Mouse (Mus musculus) cortical plate, adult 2 months (tissue): Measurements from ENCODE around the gene Gm10337. TPM values are rescaled to one million over a fixed set of nuclear protein-coding genes. Genes with fewer than 3 reads are reported as not detected.

ENCODE experiments used
- H3K27ac ChIP-seq: fragments of 200-500 bp; 2 replicates; pipeline ENCODE4 v1.5.1; 2012; ENCODE audit warnings: low read length, control low read depth, inconsistent platforms; ENCODE audit not compliant: insufficient read depth
- H3K4me1 ChIP-seq: fragments of 200-500 bp; 2 replicates; pipeline ENCODE4 v1.6.1; 2011; ENCODE audit warnings: low read length; ENCODE audit not compliant: control insufficient read depth, insufficient read depth
- H3K4me3 ChIP-seq: fragments of 200-500 bp; 2 replicates; pipeline ENCODE4 v1.5.1; 2011; ENCODE audit warnings: mild to moderate bottlenecking, low read length, control low read depth; ENCODE audit not compliant: insufficient read depth
- CTCF ChIP-seq: fragments of 200-500 bp; IDR thresholded peaks from 2 replicates; pipeline ENCODE4 v1.5.1; 2011; ENCODE audit warnings: mild to moderate bottlenecking, control low read depth, low read length; ENCODE audit not compliant: insufficient read depth; ENCODE audit errors: extremely low read depth
- POLR2A ChIP-seq: fragments of 200-500 bp; IDR thresholded peaks from 2 replicates; pipeline ENCODE4 v1.6.1; 2011; ENCODE audit warnings: mild to moderate bottlenecking, low read length, control low read depth; ENCODE audit not compliant: insufficient read depth; ENCODE audit errors: extremely low read depth
- polyA plus RNA-seq: library from polyadenylated mRNA; depleted of rRNA; stranded (reverse); fragments of >200 nt; gene quantifications from 2 replicates; pipeline ENCODE4 v1.2.3, GENCODE M21; 2012; rRNA removed

Gene Gm10337
- not detected in 2 replicates for polyA plus RNA-seq

- Histone ChIP-seq H3K27ac (no peak within 1 kb of the TSS), H3K4me1 (peaks cover 2% of the 10 kb centered on the region; the same call in 1 of the 2 replicates), H3K4me3 (no peak within 1 kb of the TSS)
- TF ChIP-seq POLR2A (no peak), CTCF (no peak)
Observed at GRCm38 (mm10) chr15:102503447-102503846, at the start of gene Gm10337. Gm10337 (plus strand) TSS chr15:102503722.

GRCm38 (mm10) chr15:102455993-102456392 is 47.5 kb upstream of the Gm10337 start:
- no peak overlapping the region for H3K27ac ChIP-seq
- no peaks in the 10 kb centered on the region for H3K4me1 ChIP-seq
- H3K4me3 ChIP-seq: no peak overlapping the region
- no peak for TF ChIP-seq POLR2A
- TF ChIP-seq CTCF: peak; percentile 29

- TF ChIP-seq POLR2A (no peak), CTCF (no peak)
- no peak overlapping the region for H3K27ac ChIP-seq
Observed at GRCm38 (mm10) chr15:102458050-102458736, 45.3 kb upstream of the Gm10337 start.

GRCm38 (mm10) chr15:102458904-102459317 is 44.6 kb upstream of the Gm10337 start, which contains the start of gene Prr13:
Prr13 (plus strand) TSS chr15:102459028.
- Histone ChIP-seq H3K4me1 (no peaks in the 10 kb centered on the region), H3K4me3 (peak within 1 kb of the TSS; percentile 54), H3K27ac (no peak within 1 kb of the TSS)
- TF ChIP-seq CTCF: peak; percentile 52
- TF ChIP-seq POLR2A: peak; percentile 63; the same call in 1 of the 2 replicates

More at GRCm38 (mm10) chr15:102458050-102458736, 45.3 kb upstream of the Gm10337 start:
- Histone ChIP-seq H3K4me1 (no peaks in the 10 kb centered on the region), H3K4me3 (peak overlapping the region; percentile 54; the same call in 1 of the 2 replicates)

GRCm38 (mm10) chr15:102459381-102459780 is 44.1 kb upstream of the Gm10337 start:
- H3K4me3 ChIP-seq: peak overlapping the region; percentile 54
- H3K4me1 ChIP-seq: no peaks in the 10 kb centered on the region
- TF ChIP-seq CTCF: no peak
- TF ChIP-seq POLR2A: no peak
- H3K27ac ChIP-seq: no peak overlapping the region

DNA sequence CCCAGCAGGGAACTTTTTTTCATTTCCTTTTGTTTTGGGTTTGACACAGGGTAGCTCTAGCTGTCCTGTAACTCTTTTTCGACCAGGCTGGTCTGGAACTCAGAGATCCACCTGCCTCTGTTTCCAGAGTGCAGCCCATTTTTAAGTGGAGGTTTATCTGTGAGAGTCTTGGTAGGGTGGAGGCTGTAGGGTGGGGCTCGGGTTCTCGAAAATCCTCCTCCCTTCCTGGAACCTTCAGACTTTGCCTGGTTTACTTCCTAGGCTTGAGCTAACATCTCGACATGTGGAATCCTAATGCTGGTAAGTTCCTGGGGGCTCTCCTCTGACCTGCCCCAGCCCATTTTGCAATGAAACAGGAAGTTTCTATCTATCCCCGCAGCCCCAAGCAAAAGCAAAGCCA is 43.7 kb upstream of the Gm10337 start:
- no peak for TF ChIP-seq POLR2A
- Histone ChIP-seq H3K27ac (no peak overlapping the region), H3K4me3 (no peak overlapping the region; the same call in 1 of the 2 replicates), H3K4me1 (no peaks in the 10 kb centered on the region)

DNA sequence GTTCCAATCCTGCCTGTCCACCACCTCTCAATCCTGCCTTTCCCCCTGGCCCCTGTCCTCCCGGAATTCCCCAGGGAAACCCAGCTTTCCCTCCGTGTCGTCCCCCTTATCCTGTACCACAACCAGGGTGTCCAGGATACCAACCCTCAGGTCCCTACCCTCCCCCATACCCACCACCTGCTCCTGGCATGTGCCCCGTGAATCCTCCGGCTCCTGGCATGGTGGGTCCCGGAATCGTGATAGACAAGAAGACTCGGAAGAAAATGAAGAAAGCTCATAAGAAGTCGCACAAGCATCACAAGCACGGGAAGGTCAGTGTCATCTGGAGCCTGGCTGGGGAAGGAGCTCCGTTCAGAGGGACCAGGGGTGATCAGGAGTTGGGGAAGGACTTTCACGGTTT is 43.1 kb upstream of the Gm10337 start:
- H3K4me3 ChIP-seq: no peak overlapping the region
- H3K27ac ChIP-seq: no peak overlapping the region
- TF ChIP-seq CTCF (no peak), POLR2A (no peak)

DNA sequence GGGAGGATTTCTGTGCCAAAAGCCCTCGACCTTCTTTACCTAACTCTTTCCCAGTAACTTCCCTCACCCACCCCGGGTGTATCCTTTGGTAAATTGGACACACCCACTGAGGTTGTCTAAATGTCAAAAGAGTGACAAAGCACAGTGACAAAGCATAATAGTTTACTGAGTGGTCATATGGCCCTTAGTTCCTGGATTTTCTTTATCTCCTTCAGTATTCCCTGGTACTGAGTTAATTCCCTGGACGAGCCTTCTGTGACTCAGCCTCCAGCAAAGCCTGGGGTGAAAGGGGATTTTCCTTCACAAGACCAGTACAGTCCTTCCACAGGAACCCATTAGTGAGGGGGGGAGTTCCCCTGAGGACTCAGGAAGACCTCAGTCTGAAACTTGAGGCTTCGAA is 42.6 kb upstream of the Gm10337 start:
- Histone ChIP-seq H3K27ac (no peak overlapping the region), H3K4me1 (no peaks in the 10 kb centered on the region), H3K4me3 (no peak overlapping the region)
- no peak for TF ChIP-seq POLR2A
- TF ChIP-seq CTCF: no peak

More for the DNA sequence above, 43.1 kb upstream of the Gm10337 start:
- no peaks in the 10 kb centered on the region for H3K4me1 ChIP-seq

GRCm38 (mm10) chr15:102461430-102462075 is 42.0 kb upstream of the Gm10337 start:
- TF ChIP-seq CTCF: no peak
- Histone ChIP-seq H3K27ac (no peak overlapping the region), H3K4me1 (no peaks in the 10 kb centered on the region), H3K4me3 (no peak overlapping the region)

DNA sequence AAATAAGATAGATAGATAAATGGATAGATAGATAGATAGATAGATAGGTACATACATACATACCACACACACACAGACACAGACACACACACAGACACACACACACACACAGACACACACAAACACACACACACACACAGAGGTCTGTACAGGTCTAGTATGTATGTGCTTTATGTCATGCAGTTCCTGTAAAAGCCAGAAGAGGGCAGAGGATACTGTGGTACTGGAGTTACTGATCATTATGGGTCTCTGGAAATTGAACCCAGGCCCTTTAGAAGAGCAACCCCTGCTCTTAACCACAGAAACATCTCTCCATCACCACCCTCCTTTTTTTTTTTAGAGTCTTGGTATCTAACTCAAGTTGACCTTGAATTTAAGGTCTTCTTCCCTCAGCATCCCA is 39.9 kb upstream of the Gm10337 start:
- H3K27ac ChIP-seq: no peak overlapping the region
- H3K4me1 ChIP-seq: no peaks in the 10 kb centered on the region
- TF ChIP-seq CTCF: no peak
- no peak for TF ChIP-seq POLR2A
- no peak overlapping the region for H3K4me3 ChIP-seq

DNA sequence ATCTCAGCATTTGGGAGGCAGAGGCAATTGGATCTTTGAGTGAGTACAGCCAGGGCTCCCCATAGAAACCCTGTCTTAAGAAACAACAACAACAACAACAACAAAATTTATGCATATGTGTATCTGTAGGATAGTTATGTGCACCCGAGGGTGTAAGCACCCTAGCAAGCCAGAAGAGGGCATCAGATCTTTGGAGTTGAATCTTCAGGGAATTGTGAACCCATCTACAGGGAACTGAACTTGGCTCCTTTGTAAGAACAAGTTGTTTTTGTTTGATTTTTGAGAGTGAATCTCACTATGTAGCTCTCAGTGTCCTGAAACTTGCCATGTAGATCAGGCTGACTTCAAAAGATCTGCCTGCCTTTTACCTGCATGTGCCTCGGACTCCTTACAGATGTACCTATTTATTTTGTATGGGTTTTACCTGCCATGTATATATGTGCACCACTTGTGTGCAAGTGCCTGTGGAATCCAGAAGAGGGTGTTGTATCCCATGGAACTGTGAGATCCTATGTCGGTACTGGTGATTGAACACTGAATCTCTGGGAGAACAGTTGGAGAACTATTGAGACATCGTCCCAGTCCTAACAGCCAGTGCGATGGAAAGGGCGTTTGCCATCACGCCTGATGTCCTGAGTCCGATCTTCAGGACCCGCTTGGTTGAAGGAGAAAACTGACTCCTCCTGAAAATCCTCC is 34.7 kb upstream of the Gm10337 start:
- H3K4me3 ChIP-seq: no peak overlapping the region
- H3K4me1 ChIP-seq: peaks cover 3% of the 10 kb centered on the region; the same call in 1 of the 2 replicates
- no peak for TF ChIP-seq POLR2A
- H3K27ac ChIP-seq: no peak overlapping the region
